Mouse (Mus musculus) heart, adult 18-20 months (tissue): ENCODE data around the gene Tfcp2l1. TPM values are rescaled to one million over a fixed set of nuclear protein-coding genes. Genes with fewer than 3 reads are reported as not detected.

ENCODE experiments used
- total RNA-seq, 2 experiments: library from RNA; stranded (reverse); gene quantifications; 2 replicates each; pipeline ENCODE4 v1.2.3; 2021

Gene Tfcp2l1
- total RNA-seq, 2 experiments from 2014 or later: 0.37 to 0.85 TPM

Other genes starting within 250 kb of the Tfcp2l1 start
- gene Clasp1, start 238.9 kb upstream of the Tfcp2l1 start, total RNA-seq: 100 to 1,000 TPM; 398 to 415 TPM